Mouse (Mus musculus): Measurements from ENCODE around the gene Foxo1.

DNA sequence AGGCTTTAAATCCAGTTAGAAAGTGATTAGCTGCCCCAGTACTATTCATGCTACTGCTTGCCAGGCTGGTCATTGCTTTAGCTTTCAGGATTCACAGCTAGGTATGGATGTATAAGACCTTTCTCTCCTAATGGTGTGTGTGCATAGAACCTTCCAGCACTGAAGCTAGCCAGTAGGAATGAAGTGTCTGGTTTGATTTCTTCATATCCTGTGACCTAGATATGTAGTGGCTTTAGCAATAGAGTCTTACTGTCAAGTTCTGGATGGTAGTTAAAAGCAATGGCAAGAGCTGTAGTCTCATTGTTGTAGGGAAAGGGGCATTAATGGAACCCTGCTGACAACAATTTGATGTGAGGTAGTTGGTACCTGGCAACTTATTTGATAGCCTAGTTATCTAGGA, 6.3 kb downstream of the Foxo1 start:
- TF ChIP-seq CTCF (IDR thresholded peaks at IDR 0.05; ENCODE audit: extremely low read depth, insufficient read depth, low read length) = no peak
- no peak for TF ChIP-seq POLR2A (IDR thresholded peaks at IDR 0.05; ENCODE audit: extremely low read depth, insufficient read depth, low read length)

Measured in cortical plate, adult 2 months (tissue).